Mouse (Mus musculus): ENCODE measurements around the gene Foxn3.

- TF ChIP-seq POLR2A (IDR thresholded peaks at IDR 0.05; ENCODE audit: control insufficient read depth, extremely low read depth, insufficient read depth, low read length, poor library complexity) (no peak), CTCF (IDR thresholded peaks at IDR 0.05; ENCODE audit: borderline replicate concordance, control insufficient read depth, extremely low read depth, insufficient read depth, low read length, poor library complexity) (no peak)
Observed at GRCm38 (mm10) chr12:99219812-99220211, 343.6 kb downstream of the Foxn3 start.

All from thymus, adult 2 months (tissue).